Mouse (Mus musculus) adrenal gland, postnatal 14 days (tissue): ENCODE results near the gene Caskin1. TPM values are rescaled to one million over a fixed set of nuclear protein-coding genes. Genes with fewer than 3 reads are reported as not detected.
A peak's percentile ranks its signal among the peaks of the same experiment; 100 is the strongest.

Experiments
- DNase-seq: peaks from one replicate; pipeline ENCODE4 v3.0.0; 2021; ENCODE audit warnings: mixed read lengths
- long read RNA-seq, 2 experiments: library from polyadenylated mRNA; stranded (forward); transcript quantifications; one replicate each; pipeline ENCODE4 v2.0.0; 2021
- total RNA-seq: library from RNA; stranded (reverse); gene quantifications from 2 replicates; pipeline ENCODE4 v1.2.3, GENCODE M21; 2021

Caskin1 gene
- 14.8 and 16.1 TPM in 2 replicates for total RNA-seq
- long read RNA-seq, experiment 1, partial matches to known transcripts, result 6 of 8 reads
- long read RNA-seq, experiment 1, other reads (novel, unspliced or antisense), result 2 of 8 reads
- long read RNA-seq, experiment 2, full-length matches to known transcripts, result 2 of 9 reads
- long read RNA-seq, experiment 2, partial matches to known transcripts, result 7 of 9 reads
- long read RNA-seq, experiment 2, other reads (novel, unspliced or antisense), result 0 of 9 reads

DNA sequence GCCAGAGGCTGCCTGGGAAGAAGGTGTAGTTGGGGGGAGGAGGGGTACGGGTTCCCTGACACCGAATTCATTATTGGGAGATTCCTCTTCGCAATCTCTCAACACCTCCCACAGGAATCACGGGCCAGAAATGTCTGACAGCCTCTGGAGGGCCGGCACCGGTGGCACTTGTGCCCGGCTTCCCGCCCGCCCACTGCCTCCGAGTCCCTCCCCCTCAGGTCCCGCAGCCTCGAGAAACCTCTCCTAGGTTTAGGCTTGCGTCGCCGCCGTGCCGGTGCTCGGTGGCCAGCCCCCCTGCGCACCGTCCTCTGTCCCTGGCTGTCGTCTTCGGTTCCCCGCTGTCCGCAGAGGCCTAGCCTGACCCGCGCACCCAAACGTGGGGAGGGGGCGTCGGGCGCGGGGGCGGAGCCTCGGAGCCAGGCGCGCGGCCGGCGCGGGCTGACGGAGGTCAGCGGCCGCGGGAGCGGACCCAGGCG is at the start of gene Caskin1:
Gene Caskin1, plus strand, starts transcription at position 416 of the 476 bp plus-strand sequence.
- DNase-seq, result peak; percentile 71

DNA sequence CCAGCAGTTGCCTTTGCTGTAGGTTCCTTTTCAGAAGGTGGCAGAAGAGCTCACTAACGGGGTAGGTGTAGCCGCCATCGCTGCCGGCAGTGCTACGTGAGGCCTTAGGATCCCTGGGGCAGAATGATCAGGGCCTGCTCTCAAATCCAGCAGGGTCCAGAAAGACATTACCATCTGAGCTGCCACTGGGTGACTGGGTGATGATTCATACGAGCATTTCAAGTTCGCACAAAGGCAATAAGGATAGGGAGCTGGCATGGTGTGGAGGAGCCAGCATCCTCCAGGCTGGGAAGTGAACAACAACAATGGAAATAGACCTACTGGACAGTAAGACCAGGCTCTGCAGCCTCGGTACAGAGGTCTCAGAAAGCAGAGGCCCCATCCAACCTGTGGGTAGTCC is 48.0 kb upstream of the Caskin1 start:
- DNase-seq, result peak; percentile 27

DNA sequence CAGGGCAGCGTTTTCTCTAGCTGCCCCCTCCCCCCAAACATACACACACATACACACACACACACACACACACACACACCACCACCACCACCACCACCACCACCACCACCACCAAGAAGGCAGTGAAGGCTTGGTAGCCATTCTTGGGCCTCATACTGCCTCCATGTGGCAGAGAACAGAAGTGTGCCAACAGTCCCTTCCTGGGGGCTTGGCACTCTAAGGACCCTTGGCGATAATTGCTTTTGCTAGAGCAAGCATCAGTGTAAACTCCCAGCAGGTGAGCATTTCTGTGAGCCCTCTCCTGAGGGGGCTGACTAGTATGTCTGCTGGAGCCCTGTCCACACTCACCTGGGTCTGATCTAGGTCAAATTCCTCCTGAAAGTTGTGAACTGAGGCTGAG is 47.3 kb upstream of the Caskin1 start:
- no peak for DNase-seq

DNA sequence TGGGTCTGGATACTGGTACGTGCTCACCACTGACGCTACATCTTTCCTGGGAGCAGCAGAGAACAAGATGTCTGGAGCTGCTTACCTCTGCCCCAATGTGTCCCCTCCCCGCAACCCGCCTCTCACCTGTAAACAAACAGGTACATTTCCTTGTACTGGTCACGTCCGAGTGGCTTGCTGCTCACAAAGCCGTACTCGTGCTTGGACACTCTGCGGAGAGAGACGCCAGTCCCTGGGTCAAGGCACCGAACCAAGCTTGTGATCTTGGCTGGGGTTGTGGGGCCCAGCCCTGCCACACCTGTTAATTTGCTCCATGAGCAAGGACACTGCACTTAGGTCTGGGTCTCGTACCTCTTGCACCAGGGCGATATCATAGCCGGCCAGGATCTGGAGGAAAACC is 46.3 kb upstream of the Caskin1 start:
- no peak for DNase-seq

DNA sequence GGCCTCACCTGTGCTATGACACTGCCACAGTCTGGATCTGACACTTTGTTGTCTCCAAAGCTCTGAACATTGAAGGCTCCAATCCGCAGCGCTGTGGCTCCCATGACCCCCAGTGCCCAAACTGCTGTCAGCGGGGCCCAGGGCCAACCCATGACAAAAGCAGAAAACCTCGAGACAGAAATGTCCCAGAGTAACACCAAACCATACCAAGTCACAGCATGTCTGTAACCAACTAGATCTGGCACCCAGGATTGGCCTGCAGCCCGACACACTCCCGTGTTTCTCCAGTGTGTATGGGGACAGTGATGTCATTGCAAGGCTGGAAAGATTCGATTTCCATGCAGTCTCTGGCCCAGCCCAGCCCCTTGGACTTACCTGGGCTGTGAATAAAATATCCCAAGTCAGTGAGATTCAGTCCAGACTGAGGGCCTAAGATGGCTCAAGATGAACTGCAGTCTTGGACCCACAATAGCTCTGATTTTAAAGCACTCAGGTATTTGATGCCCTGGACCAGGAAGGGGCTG is 45.7 kb upstream of the Caskin1 start, which contains the start of gene Dnase1l2:
Gene Dnase1l2, minus strand, starts transcription at position 474 of the 524 bp plus-strand sequence.
- peak; percentile 43 for DNase-seq

DNA sequence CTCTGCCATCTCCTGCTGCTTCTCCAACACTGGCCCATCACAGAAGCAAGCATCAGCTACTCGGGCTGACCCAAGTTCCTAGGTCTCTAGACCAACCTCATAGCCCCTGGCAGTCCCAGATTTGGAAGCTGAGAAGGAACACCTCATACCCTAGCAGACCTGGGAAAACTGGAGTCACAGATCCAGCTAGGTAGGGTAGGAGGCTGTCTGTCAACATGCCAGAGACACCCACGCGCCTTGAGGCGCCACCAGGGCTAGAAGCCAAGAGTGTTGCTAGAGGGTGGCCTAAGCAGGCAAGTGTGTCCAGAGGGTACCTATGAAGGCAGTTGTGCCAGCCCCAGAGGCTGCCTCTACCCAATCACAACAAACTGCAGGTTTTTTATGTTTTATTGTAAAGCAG is 45.0 kb upstream of the Caskin1 start:
- no peak for DNase-seq

DNA sequence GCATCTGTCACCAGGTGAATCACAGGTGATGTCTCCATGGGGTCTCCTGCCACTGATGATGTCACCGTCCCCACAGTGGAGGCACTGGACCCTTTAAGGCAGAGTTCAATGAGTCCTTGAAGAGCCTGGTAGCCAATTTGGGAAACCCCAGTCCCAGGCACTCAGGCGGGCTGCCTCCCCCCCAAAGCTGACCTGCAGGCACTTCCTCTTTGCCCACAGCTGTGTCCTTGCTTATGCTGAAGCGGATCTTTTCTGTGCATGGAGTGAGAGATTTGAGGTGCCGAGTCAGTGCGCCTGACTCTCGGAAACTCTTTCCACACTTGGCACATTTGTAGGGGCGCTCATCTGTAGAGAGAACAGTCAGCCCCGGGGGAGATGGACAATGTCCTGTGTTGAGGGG is 41.8 kb upstream of the Caskin1 start:
- no peak for DNase-seq

DNA sequence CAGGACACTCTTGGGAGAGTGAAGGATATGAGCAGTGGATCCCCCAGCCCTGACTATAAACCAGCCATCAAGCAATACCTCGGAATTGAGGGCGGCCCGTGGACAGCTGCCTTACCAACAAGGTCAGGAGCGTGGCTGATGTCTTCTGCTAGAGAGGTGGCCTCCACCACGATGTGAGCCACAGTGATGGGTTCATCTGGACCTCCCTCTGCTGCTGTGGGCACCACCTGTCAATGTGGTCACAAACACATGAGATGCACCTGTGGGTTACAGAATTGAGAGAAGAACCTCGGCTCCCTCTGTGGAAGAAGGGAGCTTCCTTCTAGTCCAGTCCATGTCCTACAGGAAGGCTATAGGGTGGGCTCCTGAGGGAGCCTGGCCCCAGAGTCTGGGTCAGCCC is 38.9 kb upstream of the Caskin1 start:
- DNase-seq, result no peak

DNA sequence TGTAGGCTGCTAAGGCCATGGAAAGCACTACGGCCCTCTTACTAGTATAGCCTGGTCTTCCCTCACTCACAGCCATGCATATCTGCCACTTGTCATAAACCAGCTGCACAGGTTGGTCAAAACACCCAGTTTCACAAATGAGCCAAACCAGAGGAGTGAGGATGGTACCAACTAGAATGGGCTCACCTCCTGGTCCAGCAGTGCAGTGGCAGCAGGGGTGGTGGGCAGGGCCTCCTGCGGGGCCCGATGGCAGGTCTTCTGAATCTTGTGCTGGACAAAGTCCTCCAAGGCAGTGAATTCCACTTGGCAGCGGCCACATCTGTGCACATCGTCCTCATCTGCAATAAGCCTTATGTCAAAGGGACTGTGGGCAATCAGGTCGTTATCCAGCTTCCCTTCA is 37.2 kb upstream of the Caskin1 start:
- DNase-seq, result no peak

DNA sequence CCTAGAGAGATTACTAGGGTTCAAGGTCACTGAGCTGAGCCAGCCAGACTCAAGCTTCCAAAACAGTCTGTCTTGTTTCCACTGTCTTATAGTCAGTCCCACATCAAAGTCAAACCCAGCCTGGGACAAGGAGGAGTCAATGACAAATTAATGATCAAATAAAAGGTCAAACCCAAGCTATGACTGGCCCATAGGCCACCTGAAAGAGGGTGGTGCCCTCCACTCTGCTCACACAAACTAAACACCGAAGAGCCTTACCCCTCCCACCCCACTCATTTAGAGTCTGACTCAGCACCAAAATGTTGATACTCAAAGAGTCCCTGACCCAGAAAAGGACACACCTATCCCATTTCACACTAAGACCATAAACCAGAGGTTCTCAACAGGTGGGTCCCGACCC is 35.0 kb upstream of the Caskin1 start:
- peak; percentile 12 for DNase-seq

DNA sequence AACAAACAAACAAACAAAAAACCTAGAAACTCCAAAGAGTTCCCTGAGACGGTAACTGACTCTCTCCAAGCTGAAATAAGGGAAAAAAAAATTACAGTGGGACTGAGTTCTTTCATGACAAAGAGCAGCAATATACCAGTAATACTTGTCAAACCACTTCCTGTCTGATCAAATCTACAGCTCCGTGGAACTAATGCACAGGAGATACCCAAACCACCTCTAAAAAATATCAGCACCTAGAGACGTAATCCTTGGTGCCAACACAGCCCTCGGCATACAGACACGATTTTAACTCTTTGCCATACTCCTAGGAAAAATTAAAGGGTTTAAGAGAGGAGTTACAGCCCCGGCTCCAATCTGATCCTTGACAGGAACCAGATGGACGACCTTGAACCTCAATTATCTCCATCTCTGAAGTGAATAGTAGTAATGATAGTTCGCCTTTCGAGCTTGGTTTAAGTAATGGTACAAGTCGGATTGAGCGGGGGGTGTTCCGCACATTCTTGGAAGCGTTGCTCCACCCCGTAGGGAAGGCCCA is 34.1 kb upstream of the Caskin1 start:
- DNase-seq, result no peak

DNA sequence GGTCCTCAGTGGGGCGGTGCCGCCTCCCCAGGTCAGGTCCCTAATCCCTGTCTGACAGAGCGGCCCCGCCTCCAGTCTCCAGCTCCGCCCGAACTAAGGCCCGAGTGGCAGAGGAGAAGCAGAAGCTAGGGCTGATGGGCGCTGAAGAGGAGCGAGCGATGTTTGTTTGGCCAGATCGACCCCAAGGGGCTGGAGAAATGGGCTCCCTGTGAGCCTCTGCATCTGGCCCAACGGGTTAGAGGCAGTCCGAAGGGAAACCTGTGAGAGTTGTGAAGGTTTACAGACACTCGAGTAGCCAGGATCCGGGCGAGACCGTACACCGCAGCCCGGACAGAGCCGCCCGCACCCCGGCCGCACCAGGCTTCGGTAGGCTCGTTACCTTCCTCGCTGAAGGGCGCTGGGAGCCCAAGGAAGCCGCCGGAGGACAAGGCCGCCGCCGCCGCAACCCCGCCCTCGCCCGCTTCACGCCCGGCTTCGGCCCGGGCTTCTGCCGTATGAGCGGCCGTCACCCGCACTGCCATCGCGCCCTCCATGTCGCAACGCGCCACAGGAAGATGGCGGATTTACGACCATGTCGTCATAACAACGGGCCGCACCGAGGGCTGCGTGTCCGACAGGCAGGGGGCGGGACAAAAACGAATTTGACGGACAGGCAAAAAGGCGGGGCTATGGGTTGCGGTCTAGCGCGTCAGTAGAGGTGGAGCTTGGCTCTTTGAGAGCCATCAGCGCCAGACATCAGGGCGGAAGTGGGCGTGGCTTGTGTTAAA is 33.5 kb upstream of the Caskin1 start:
- DNase-seq, result peak; percentile 100

DNA sequence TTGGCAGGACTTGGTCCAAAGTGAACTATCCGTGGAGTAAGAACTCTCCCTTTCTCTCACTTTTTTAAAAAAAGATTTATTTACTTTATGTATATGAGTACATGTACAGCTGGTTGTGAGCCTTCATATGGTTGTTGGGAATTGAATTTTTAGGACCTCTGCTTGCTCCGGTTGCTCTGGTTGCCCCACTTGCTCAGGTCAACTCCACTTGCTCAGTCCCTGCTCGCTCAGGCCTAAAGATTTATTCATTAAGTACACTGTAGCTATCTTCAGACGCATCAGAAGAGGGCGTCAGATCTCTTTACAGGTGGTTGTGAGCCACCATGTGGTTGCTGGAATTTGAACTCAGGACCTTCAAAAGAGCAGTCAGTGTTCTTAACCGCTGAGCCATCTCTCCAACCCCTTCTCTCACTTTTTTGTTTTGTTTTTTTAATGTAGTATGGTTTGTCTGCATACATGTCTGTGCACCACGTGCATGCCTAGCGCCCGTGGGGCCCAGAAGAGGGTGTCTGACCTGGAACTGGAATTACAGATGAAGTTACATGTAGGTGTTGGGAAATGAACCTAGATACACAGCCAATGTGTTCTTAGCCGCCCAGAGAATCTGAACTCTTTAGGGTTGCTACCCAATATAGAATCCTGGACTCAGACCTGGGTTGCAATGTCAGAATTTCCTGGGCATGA is 32.7 kb upstream of the Caskin1 start:
- peak; percentile 2 for DNase-seq

DNA sequence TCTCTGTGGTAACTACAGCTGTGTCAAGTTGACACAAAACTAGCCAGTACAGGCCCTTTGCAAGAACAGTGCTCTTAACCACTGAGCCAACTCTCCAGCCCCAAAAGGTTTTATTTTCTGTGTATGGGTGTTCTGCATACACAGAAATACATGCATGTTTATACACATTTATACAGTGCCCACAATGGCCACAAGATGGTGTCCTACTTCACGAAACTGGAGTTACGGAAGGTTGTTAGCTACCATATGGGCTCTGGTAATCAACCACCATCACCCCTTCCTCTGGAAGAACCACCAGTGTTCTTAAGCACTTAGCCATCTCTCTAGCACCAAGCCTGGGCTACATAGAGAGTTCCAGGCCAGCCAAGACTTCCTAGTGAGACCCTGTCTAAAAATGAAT is 26.8 kb upstream of the Caskin1 start:
- DNase-seq, result peak; percentile 46

DNA sequence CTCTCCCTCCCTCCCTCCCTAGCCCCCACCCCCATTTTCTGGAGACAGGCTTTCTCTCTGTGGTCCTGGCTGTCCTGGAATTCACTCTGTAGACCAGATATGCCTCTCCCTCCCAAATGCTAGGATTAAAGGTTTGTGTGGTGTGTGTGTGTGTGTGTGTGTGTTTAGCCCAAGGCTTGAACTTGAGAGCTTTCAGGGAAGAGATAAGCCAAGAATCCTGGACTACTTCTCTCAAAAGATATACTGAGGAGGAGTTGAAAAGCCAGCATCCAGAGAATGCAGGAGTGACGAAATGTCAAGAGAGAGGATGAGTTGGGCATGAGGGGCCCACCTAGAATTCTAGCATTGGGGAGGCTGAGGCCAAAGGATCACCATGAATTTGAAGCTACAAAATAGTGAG is 25.5 kb upstream of the Caskin1 start:
- no peak for DNase-seq

DNA sequence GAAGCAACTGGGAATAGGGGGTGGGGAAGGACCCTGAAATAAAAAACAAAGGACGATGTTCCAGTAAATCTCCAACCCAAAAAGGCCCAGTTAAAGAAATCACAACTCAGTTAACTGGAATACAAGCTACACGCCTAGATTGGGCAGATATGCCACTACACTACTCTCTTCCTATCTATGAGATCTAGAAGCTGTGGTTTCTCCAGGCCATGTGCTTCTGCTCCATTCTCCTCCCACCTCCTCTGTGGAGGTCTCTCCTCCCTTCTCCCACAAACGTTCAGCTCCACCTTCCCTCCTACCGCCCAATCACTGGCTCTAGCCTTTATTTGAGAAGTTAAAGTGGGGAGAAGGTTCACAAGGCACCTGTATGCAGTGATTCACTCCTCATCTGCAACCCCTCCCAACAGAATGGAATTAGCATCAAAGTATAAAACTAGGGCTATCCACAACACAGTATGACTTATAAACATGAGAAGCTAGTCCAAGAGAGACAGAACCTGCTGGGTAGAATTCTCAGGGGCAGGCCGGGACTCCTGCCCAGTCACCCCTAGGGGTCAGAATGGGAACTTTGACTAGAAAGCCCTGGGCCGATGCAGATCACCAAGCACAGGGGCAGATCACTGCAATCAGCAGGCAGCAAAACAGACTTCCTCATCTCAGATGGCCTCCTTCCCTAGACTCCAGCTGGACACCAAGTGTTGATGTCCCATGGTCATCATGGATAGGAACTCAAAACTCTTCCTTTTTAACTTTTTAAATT is 24.8 kb upstream of the Caskin1 start:
- DNase-seq, result no peak

DNA sequence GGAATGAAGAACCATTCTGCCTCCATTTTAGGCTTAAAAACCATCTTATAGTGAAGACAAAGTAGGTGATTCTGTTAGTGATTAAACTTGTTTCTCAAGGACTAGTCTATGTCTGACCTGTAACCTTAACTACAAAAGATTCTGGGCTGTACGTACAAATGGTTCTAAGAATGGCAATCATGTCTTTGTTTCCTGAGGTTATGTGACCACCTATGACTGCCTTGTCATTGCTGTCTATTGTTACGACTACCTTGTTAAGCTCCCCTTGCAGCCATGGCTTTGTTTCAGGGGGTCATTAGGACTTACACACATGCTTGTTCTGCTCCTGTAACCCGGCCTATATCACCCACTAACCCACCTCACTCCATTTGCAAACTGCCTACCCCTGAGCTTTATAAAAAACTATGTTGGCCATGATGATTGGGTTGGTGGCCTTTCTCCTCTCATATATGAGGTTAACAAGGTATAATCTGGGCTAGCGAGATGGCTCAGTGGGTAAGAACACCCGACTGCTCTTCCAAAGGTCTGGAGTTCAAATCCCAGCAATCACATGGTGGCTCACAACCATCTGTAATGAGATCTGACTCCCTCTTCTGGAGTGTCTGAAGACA is 19.7 kb upstream of the Caskin1 start:
- DNase-seq, result no peak

DNA sequence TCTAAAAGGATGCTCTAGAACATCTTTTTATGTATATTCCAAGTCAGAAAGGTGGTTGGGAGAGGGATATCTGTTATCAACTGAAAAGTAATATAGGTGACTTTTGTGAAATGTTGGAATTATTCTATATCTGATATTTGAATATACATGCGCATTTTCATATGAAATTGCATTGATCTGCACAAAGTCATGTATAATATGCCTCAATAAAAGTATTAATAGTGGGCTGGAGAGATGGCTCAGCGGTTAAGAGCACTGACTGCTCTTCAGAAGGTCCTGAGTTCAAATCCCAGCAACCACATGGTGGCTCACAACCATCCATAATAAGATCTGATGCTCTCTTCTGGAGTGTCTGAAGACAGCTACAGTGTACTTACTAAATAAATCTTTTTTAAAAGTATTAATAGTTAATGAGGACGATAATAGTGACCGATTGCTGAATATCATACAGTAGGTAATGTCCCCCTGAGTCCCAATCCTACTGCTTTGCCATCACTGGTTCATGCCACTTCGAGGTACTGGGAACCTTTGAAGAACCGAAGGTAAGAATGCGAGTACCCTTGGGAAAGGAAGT is 19.0 kb upstream of the Caskin1 start:
- DNase-seq, result no peak

DNA sequence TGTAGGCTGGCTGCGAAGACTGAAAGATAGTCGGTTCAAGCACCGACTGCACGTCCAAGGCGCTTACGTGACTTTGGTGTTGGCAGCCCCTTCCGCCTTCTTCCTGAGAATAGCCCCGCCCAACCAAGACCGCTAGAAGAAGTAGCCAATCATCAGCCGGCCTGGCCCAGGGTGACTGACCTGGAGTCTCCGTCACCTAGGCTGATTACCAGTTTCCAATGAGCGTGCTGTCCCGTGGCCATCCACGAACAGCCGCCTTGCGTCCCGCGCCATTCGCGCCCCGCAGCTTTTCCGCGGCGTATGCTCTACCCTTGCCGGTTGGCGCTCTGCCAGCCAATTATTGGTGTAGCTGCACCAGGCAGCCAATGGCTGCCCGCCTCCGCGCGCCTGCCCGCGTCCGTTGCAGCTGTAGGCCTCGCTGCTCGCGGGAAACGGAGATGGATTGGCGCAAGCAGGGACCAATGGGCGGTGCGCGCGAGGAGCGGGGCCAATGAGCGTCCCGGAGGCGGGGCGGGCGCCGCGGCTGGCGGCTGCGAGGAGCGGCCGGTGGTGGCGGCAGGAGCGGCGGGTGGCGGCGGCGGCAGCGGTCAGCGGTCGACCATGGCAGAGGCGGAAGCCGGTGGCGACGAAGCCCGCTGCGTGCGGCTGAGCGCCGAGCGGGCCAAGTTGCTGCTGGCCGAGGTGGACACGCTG is 18.3 kb upstream of the Caskin1 start, which contains the start of the genes E4f1 and Pgp:
Gene E4f1, minus strand, starts transcription at position 404 of the 693 bp plus-strand sequence.
Gene Pgp, plus strand, starts transcription at position 483 of the 693 bp plus-strand sequence.
- DNase-seq, result peak; percentile 99
